Mouse (Mus musculus): ENCODE measurements around the gene Drap1.

Gene Drap1

DNA sequence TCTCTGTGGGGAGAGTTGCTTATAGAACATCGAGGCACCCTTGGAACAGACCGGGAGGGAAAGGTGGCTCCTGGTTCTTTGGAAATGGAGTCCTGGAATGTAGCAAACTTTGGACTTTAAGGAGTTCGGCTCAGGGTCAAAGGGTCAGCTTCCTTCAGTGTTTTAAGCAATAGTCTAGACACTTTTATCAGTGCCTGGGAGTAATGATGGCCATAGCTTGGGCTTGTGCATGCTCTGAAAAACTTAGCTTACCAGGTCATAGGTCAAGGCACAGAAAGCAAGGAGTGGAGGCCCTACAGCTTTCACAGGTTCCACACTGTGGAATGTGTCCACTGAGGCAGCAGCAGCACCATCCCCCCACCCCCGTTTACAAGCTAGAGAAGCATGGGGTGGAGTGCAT is 50.0 kb downstream of the Drap1 start:
- no peak for DNase-seq

DNA sequence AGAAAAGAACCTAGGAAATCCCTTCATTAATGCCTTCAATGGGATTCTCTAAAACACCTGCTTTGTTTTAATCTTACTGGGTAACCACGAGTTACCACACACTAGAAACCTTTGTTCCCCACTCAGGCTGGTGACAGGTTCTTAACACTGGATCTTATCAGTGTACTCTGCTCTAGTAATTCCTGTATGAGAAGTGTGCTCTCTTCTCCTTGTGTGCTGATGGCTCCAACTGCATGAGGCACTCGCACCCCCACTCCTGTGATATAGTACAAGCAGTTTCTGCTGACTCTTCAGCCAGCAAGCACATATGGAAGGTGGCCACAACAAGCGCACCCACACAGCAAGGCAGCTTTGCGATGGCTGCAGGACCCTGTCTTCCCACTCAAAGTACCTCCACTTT is 50.6 kb downstream of the Drap1 start:
- DNase-seq: no peak

Data from thymus, postnatal 14 days (tissue).